Mouse (Mus musculus): ENCODE data around the gene Gm28308.

The Gm28308 gene

DNA sequence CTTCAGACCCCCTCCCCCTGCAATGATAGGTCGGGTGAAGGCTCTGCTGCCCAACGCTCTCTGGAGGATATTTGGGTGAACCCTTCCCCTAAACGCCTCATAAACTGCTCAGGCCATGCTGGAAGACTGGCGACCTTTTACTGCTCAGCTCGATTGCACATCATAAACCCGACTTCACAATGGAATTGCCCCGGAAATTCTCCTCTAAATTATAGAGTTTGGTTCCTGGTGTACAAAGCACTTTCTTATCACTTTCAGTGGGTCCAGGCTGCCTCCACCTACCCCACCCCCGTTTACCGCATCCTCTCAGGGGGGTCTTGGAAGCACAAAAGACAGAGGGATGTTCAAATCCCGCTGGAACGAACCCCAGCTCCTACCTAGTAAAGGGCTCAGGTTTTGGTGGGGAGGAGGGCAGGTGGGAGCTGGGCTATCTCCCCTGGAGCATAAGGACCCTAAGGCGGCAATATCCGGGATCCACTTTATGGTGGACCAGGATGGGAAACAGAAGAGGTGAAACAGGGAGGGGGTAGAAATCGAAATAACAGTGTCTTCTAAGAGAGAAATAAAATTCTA, 5.6 kb upstream of the Gm28308 start:
- DNase-seq: no peak

DNA sequence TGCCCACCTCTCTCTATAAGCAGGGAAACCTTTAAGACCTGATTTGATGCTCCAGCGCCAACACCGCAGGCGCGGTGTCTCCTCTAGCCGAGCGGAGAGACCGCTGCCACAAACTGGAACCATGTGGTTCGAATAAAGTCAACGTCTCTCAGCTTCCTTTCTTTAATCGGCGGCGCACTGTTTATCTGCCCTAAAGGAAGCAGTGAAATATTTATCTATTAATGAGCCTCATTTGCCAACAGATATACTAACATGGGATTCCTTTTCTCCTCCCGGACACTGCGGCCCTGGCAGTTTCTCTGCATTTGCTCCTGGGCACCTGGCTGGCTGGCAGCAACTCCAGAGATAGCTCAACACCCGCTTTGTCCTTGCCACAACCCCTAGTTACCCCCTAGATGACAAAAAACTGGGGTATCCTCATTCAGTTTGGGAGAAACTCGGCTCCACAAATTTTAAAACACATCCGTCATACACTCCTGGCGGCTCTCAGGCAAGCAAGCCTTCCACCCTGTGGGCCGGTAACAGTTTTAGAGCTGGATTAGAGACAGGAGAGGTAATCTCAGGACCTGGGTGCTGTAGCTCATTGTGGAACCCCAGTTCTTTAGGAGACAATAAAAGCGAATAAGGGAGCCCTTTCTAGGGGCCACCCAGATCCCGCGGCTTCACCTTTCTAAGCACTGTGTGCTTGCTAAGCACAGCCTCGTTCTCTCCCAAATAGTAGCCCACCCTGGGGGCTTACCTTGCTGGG, 4.9 kb upstream of the Gm28308 start:
- no peak for DNase-seq

DNA sequence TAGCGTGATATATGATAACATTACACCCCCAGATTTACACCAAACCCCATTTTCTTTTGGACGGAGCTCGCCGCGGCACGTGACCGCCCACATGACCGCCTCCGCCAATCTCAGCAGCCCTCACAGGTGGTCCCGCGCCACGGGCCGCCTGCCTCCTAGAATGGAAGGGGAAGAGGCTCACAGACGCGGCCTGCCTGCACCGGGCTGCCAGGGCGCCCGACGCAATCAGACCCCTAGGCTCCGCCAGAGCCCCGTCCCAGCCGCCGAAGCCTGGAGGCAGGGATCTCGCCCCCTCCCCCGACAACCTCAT, 4.3 kb upstream of the Gm28308 start:
- no peak for DNase-seq

DNA sequence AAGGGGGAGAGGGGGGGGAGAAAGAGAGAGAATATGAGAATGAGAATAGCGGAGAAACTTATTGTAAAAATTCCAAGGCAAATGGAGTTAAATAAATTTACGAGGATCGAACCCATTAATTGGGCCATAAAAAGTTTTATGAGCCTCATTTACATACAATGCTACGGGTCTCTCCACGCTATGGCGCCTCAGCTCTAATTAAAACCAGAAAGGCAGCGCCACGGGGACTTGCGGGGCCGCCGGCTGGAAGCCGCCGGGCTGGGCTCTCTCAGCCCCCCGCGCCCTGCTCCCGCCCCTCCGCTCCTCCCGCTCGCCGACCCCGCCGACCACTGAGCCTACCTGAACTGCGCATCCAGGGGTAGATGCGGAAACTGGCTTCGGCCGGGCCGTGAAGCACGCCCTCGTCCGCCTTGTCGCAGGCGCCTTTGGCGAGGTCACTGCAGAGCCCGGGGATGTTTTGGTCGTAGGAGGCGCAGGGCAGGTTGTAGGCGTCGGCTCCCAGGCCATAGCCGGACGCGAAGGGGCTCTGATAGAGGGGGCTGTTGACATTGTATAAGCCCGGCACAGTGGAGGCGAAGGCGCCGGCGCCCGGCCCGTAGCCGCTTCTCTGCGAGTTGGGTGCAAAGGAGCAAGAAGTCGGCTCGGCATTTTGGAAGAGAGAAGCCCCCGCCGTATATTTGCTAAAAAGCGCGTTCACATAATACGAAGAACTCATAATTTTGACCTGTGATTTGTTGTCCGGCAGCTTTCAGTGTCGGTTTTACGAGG, 3.7 kb upstream of the Gm28308 start:
- no peak for DNase-seq

DNA sequence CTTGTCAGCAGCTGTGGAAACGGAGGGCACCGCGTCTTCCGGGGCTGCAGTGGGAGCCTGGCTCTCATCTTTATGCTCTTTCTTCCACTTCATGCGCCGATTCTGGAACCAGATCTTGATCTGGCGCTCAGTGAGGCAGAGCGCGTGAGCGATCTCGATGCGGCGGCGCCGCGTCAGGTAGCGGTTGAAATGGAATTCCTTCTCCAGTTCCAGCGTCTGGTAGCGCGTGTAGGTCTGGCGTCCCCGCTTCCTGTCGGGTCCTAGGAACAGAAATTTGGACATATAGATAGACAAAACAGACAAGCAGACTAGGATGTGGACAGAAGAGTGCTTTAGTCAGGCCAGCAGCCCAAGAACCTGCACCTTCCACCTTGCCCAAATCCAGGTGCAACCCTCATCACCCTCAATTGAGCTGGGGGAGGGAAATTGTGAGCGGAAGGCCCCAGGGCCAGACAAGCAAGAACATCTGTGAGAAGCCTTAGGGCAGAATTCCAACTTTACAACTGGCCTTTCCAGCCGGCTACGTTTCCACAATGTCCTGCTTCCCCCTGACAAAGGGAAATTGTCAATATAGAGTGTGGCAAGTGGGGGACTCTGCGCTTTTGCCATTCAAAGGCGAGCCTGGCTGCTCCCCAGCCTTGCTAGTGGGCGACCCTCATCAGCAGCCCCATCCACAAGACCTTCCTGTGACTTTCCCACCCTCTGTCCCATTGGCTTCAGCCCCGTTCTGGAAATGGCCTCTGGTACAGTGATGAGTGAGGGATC, 2.8 kb upstream of the Gm28308 start:
- DNase-seq: no peak

DNA sequence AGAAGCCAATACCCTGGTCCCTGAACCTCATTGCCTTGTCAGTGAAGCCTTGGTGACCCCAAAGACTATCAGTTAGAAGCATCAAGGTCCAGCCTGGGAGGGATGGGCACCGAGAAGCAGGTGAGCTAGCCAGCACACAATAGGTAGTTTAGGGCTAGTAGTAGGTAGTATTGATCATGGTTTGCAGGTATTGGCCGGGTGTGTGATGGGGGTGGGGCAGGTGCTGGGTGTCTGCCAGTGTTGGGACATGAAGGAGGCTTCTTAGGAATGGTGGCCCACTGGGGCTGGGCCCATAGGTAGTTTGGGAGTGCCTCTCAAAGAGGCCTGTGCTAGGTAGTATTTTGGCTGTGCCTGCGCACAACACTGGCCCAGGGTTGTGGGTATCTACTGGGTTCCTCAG, 1.9 kb upstream of the Gm28308 start:
- DNase-seq: no peak

DNA sequence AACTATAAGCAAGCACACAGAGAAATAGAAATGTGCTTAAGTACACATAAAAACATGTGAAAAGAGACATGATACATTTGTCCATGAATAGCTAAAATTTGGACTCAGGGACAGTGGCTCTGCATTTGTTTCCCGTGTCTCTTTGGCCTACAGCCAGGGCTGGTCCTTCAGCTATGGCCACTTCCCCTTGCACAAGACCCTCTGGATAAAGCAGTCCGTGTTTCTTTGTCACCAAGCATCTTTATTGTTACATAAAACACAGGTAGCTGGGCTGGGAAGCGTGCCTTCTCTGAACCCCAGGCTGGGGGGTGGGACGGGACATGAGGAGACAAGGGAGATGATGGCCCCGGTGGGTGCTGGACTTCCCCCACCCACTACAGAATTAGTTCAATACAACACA, 1.1 kb upstream of the Gm28308 start:
- no peak for DNase-seq

DNA sequence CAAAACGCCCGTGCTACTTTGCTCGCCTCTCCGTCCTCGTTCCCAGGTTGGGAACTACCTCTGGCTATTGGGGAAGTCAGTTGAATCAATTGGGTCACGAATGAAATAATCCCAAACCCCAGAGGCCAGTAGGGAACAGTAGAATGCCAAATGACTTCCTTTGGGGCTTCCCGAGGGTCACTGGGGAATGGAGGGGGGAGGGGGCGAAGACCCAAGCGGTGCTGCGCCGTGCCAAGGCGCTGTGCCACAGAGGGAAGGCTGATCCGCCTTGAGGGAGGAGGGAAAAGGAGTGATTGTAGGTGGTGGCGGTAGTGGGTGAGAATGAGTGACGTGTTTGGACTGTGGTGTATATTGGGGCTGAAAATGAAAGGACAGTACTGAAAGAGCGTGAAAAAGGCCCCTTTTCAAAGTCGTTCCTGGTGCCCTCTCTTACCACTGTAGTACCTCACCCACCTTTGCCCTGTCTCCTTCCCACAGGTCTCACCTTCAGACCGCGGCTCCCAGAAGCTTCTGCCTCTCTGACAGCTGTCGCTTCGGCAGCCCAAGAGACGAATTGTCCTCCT, 502 bp downstream of the Gm28308 start:
- DNase-seq: no peak

DNA sequence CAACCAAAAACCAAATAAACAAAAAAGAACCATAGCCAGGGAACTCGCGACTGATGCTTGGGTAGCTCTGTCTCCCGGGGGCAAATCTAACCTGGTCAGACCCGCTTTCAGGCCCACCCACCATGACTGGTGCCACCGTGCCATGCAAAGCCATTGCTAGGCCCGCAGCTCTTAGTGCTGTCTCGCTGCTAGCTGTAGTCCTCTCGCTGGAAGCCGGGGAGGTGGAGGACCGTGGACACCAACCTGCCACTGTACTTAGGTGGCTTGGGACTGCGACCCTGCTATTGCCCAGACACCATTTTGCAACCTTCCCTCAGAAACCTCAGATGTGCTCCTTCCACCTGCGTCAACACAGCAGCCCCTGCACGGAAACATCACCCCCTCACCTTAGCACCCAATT, 1.2 kb downstream of the Gm28308 start:
- DNase-seq: no peak

DNA sequence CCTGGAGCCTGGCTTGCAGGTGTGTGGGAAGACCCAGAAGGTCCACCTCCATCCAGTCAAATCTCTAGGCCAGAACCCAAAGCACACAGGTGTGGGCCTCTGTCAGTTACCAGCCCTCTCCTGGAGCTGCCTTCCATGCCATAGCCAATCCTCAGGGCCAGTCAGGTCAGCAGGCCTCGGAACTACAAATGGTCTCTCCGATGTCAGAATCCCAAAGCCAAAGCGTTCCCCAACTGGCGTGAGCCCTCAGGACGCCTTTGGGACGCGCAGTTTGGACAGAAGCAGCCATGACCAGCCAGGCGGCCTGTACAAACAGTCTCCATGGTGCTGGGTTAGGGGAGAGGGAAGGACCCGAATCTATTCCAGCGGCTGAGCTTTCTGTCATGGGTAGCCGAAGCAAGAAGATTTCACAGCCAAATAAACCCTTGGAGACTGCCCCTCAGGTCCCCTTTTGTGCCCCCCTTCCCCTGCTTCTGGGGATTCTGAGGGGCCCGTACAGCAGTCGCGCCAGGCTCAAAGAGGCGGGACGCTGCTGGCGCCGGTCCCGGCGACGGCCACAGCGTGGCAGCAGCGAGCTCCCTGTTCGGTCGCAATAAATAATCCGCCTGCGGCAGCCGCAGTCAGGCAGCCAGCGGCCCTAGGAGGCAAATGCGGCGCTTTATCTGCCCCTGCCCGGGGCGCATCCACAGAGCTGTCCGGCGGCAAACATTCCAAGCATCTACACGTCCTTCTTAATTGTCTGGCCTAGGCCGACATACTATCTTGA, 1.8 kb downstream of the Gm28308 start:
- DNase-seq: peak; percentile 30

DNA sequence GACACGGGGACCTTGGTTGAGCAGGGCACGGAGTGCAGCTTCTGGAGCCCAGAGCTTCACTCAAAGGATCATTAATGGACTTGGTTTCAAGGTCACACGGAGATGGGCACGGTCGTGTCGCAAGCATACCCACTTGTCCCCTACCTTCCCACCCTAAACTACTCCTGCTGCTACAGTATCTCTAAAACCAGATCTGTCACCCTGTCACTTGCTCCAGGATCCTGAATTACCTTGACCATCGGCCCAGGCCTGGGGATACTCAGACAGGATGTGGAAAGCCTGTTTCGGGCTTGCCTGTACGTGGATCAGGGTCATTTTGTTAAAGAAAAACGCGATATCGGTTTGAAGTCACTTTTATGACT, 3.5 kb downstream of the Gm28308 start:
- no peak for DNase-seq

DNA sequence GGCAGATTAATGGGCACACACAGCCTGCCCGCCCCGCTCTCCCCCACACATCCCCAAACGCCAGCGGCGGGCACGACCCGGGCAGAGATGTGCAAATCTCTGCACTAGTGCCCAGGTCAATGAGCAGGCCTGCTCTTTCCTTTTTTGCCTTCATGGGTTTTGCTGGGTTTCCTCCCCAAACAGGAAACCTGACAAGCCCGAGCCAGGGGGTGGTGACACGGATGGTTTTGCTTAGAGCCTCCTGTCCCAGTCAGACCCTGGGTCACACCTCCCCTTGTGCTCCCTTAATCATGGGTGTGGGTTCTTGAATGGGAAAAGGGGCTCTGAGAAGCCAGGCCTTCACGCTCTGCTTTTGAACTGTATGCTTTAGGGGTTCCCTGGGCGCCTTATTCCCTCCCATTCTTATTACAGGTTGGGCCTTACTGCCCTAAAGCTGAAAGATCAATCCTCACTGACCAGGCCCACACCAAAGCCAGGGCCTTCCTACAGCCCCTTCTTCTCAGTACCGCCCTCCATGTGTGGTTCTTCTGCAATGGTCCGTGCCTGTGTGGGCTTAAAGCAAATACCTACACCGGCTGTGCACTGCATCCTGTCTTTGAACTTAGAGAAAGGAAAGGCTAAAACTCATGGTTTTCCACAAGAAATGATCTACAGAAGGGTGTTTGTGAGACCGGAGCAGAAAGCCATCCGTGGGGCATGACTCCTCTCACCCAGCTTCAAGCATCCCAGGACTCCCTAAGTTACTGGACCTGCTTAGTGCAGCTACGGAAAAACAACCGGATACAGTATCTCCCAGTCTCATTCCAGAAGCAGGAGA, 4.1 kb downstream of the Gm28308 start:
- no peak for DNase-seq

DNA sequence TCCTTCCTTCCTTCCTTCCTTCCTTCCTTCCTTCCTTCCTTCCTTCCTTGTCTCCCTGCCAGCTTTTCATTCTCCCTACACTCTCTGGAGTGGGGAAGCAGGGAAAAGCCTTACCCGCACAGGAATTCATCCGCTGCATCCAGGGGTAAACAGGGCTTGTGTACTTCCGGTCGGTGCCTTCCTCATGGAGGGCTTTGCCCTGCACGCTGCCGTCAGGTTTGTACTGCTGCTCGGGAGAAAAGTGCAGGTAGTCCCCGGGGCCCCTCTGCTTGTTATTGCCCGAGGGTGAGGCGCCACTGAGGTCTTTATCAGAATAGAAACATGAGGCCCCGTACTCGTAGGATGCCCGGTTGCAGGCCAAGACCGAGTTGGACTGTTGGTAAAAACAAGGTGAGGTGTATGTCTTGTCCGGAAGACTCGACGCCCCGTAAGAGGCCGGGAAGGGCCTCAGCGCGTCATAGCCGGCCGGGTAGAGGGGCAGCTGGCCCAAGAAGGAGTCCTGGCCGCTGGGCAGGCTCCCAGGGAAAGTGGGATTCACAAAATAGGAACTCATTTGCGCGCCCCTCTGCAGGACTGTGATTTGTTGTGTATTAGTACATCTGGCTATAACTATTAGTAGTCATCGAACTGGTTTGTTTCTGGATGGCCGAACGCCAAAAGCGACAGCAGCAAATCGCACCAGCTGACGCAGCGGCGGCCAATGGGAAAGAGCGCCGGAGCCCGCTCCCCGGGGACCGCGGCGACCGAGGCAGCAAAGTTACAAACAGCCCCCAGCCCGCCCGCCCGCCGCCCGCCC, 4.9 kb downstream of the Gm28308 start, which contains the start of gene Hoxa6:
Gene Hoxa6, minus strand, starts transcription at position 651 of the 796 bp plus-strand sequence.
- DNase-seq: no peak

DNA sequence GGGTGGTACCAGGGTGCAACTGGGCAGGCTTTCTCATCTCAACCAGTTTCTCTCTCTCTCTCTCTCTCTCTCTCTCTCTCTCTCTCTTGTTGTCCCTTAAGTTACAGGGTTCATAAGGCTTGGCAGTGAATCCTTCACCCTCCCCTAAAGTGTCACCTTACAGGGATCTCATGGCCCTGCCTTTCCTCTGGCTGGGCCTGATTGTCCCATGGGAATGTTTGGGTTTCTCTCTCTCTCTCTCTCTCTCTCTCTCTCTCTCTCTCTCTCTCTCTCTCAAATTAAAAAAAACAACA, 5.5 kb downstream of the Gm28308 start:
- no peak for DNase-seq

DNA sequence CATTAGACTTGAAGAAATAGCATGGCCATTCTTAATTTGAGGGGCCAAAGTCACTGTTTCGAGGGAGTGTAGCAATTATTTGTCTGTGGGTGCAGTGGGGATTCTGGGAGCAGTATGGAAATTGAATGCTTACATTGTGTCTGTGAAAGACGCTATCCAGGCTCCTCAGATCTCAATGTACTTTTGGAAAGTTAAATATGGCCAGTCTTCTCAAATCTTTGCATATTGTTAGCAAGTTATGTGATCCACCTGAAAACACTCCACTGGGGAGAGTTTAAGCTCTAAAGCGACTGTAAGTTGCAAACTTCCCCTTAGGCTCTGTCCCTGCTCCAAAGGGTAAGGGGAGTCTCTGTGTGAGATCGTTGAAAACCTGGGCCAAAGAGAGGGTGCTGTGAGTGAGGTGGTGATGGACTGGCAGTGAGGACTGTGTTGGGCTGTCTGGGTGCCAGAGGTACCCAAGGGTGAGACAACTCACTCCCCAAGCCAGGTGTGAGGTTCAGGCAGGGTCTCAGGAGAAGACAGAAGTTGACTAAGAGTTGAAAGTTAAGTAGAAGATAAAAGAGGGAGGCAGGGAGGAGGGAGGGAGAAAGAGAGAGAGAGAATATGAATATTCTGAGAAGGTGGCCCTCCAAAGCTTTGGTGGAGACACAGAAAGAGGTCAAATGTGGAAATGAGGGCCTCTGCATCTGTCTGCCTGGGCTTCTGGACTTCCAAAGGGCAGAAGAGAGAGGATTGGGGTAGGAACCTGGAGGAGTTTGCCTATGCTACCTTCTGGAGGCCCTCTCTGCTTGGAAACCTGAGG, 6.1 kb downstream of the Gm28308 start:
- DNase-seq: no peak

DNA sequence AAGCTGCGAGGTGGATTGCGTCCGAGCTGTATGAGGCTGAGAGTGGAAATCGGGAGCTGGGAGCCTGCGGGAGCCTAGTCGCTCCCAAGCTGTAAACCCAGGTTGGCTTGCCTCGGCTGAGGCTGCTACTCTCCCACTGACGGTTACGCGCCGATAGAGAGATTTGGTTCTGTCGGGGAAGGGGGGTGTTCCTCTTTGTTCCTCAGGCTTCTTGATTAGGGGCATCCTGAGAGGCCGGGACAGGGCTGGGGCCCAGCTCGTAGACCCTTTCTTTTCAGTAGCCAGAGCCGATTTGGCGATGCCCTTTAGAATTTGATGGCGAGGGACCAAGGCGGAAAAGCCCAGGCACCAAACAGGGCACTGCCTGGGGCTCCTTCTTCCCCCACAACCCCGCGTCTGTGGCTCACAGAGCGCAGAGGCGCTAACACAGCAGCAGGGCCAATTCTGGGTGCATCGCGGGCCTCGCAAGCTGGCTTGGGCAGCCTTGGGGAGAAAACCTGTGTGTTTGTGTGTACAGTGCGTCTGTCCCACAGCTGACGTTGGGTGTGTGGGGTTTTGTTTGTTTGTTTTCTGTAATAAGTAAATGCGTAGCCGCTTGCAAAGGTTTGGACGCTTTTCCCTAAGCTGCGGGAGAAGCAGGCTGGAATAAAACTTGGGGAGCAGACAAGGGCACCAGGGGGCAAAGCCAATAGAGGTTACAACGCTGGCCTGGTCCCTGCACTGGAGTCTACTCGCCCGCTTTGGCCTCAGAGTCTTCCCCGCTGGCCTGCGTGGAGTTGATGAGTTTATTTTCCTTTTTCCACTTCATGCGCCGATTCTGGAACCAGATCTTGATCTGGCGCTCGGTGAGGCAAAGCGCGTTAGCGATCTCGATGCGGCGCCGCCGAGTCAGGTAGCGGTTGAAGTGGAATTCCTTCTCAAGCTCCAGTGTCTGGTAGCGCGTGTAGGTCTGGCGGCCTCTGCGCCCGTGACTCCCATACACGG, 7.2 kb downstream of the Gm28308 start:
- no peak for DNase-seq

DNA sequence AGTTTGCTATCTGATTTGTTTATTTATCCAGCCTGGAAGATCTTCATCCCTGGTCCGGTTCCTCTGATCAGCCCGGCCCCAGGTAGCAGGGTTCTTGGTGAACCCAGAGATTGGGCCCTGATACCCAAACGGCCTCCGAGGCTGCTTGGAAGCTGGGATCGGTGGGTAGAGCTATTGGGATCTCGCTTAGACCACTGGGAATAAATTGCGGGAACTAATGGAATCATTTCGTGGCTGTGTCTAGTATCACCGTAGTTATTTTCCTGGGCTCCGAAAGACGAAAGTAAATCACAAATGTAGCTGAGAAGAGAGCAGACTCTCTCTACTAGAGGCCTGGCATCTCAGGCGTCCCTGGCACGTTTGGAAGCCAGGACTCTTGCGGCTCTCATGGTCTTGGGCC, 7.9 kb downstream of the Gm28308 start:
- no peak for DNase-seq

DNA sequence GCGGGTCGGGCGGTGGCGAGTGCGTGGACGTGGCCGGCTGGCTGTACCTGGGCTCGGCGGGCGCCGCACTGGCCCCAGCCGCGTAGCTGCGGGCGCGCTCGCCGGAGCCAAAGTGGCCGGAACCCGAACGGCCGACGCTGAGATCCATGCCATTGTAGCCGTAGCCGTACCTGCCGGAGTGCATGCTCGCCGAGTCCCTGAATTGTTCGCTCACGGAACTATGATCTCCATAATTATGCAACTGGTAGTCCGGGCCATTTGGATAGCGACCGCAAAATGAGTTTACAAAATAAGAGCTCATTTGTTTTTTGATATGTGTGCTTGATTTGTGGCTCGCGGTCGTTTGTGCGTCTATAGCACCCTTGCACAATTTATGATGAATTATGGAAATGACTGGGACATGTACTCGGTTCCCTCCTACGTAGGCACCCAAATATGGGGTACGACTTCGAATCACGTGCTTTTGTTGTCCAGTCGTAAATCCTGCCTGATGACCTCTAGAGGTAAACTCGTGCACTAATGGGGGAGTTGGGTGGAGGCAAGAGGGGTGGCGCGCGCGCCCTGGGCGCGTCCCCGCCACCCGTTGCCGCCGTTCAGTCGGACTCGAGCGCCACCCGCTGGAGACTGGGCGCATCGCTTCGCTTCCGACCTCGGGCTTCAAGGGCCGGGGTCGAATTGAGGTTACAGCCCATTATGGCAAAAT, 8.9 kb downstream of the Gm28308 start, which contains the start of gene Hoxa5:
Gene Hoxa5, minus strand, starts transcription at position 538 of the 703 bp plus-strand sequence.
- no peak for DNase-seq
